Mouse (Mus musculus) midbrain, postnatal 0 days (tissue): ENCODE results near the gene Ces1h. TPM values are rescaled to one million over a fixed set of nuclear protein-coding genes. Genes with fewer than 3 reads are reported as not detected.
"Not testable (repeated sequence)": the region's sequence is repeated elsewhere in the genome, so short reads cannot be mapped to it uniquely, and the experiment has no call there.

Source experiments
- ATAC-seq: fragments of 200-750 bp; cut with Nextera tagmentation; 2 replicates; pipeline ENCODE4 v1.8.0; 2017; ENCODE audit warnings: moderate number of reproducible peaks, mild to moderate bottlenecking, moderate TSS enrichment, moderate library complexity; ENCODE audit not compliant: low FRiP score
- DNase-seq: peaks from one replicate; pipeline ENCODE4 v3.0.0-alpha.2; 2015; ENCODE audit warnings: low spot score
- H3K27ac ChIP-seq: fragments of 300-500 bp; sonication (generic); 2 replicates; pipeline ENCODE4 v1.5.1; 2014; ENCODE audit warnings: low read depth, mild to moderate bottlenecking, low read length, mixed read lengths
- H3K27me3 ChIP-seq: fragments of 300-500 bp; sonication (generic); 2 replicates; pipeline ENCODE4 v1.6.1; 2014; ENCODE audit warnings: low read length, control low read depth, mixed read lengths; ENCODE audit not compliant: insufficient read depth
- H3K36me3 ChIP-seq: fragments of 300-500 bp; sonication (generic); 2 replicates; pipeline ENCODE4 v1.6.1; 2014; ENCODE audit warnings: low read length, control low read depth, mixed read lengths; ENCODE audit not compliant: insufficient read depth
- H3K4me1 ChIP-seq: fragments of 300-500 bp; sonication (generic); 2 replicates; pipeline ENCODE4 v1.6.1; 2014; ENCODE audit warnings: mild to moderate bottlenecking, control low read depth, antibody characterized with exemption, low read length, mixed read lengths; ENCODE audit not compliant: insufficient read depth
- H3K4me2 ChIP-seq: fragments of 300-500 bp; sonication (generic); 2 replicates; pipeline ENCODE4 v1.6.1; 2014; ENCODE audit warnings: low read depth, mild to moderate bottlenecking, low read length, mixed read lengths; ENCODE audit not compliant: poor library complexity, severe bottlenecking
- H3K4me3 ChIP-seq: fragments of 300-500 bp; sonication (generic); 2 replicates; pipeline ENCODE4 v1.5.1; 2014; ENCODE audit warnings: low read depth, mild to moderate bottlenecking, low read length, moderate library complexity
- H3K9ac ChIP-seq: fragments of 300-500 bp; sonication (generic); replicated peaks from 2 replicates; pipeline ENCODE4 v1.6.1; 2014; ENCODE audit warnings: mild to moderate bottlenecking, low read length, moderate library complexity, mixed read lengths; ENCODE audit not compliant: poor library complexity, severe bottlenecking
- H3K9me3 ChIP-seq: fragments of 300-500 bp; sonication (generic); 2 replicates; pipeline ENCODE4 v1.6.1; 2016; ENCODE audit warnings: low read length, control low read depth
- CTCF ChIP-seq: IDR thresholded peaks from 2 replicates; pipeline ENCODE4 v1.5.1; 2016; ENCODE audit warnings: antibody characterized with exemption, mild to moderate bottlenecking
- WGBS: fragments of 180-500 bp; shearing (Covaris S2); extraction: QIAGEN DNeasy Blood & Tissue Kit; methylation state at CpG from one replicate; pipeline ENCODE4 v1.1.7; 2014; 5-methylcytosine and 5-hydroxymethylcytosine counted together
- polyA plus RNA-seq: library from polyadenylated mRNA; unstranded; fragments of >200 nt; fragmentation: Nextera tagmentation; extraction: Ambion mirVana; gene quantifications from 2 replicates; pipeline ENCODE4 v1.2.1, GENCODE M21; 2015
- total RNA-seq: library from RNA; depleted of rRNA; stranded (reverse); fragments of >200 nt; gene quantifications from 2 replicates; pipeline ENCODE4 v1.2.3, GENCODE M21; 2014; rRNA removed

Gene Ces1h
- not detected in 2 replicates for total RNA-seq
- not detected in 2 replicates for polyA plus RNA-seq

DNA sequence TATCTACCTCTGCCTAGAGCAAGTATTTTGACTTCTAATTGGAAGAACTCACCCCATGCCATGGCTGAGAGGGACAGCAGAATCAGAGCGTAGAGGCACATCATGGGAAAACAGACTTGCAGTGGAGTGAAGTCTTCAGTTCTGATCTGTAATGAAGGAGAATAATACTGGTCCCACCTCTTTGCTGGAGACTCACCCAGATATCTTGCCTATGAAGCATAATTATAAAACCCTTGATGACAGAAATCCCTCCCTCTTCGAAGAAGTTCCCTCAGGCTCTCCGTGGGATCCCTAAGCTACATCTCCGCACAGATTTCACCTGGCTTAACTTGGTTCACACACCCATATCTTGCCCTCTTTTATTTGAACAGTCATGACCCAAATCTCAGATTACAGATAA is at the start of gene Ces1h:
Gene Ces1h (minus strand): TSS at position 101 of the 400 bp plus-strand sequence.
- Histone ChIP-seq H3K4me1 (no peaks in the 10 kb centered on the region), H3K9me3 (no peaks in the 10 kb centered on the region), H3K27me3 (no peaks in the 10 kb centered on the region), H3K36me3 (no peaks in the 10 kb centered on the region), H3K4me3 (no peak within 1 kb of the TSS), H3K9ac (no peak within 1 kb of the TSS), H3K27ac (no peak within 1 kb of the TSS), H3K4me2 (no peak within 1 kb of the TSS)
- ATAC-seq (no peak), DNase-seq (no peak)
- WGBS: 88% methylated on average over 4 of the region's 4 CpGs
- TF ChIP-seq CTCF: no peak

DNA sequence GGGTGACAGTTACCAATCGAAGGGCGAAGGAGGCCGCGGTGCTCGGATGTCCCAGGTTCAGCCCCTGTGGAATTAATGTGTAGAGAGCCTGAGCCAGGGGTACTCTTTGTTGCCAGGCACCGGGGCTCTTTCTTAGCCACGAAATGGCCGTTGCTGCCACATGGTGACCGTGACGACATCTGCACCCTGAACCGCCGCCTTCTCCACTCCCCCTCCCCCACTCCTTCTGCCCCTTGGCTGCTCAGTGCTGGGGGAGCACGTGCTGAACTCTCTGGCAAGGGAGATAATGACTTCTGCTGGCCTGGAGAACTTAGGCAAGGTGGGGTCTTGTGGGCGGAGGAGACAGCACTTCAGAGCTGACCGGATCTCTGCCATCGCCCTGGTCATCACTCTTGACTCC is 47.7 kb upstream of the Ces1h start:
- H3K27ac ChIP-seq: no peak overlapping the region
- H3K9me3 ChIP-seq: no peaks in the 10 kb centered on the region
- ATAC-seq (no peak), DNase-seq (no peak)
- H3K4me3 ChIP-seq: no peak overlapping the region
- no peaks in the 10 kb centered on the region for H3K36me3 ChIP-seq
- no peak overlapping the region for H3K9ac ChIP-seq
- H3K4me2 ChIP-seq: no peak overlapping the region
- 84% methylated on average over 16 of the region's 16 CpGs for WGBS
- no peaks in the 10 kb centered on the region for H3K27me3 ChIP-seq
- no peak for TF ChIP-seq CTCF
- H3K4me1 ChIP-seq: no peaks in the 10 kb centered on the region

DNA sequence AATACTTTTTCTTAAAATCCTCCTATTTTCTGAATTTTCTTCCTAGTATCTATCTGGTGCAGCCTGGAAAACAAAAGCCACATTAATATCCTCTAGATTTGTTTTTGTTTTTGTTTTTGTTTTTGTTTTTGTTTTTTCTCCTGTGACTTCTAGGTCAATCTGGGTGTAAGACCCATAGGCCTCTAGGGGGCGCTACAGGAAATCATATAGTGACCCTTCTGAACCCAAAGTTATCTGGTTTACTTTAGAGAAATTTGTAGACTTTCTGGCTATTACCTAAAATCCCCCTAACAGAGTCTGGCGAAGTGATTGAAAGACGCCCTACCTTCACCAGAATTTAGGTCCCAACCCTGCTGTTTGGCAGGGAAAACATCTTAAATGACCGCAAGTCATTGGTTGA is 35.9 kb upstream of the Ces1h start:
- no peak for DNase-seq
- WGBS: 73% methylated on average over 4 of the region's 4 CpGs
- H3K27me3 ChIP-seq: no peaks in the 10 kb centered on the region
- H3K4me3 ChIP-seq: no peak overlapping the region
- no peaks in the 10 kb centered on the region for H3K9me3 ChIP-seq
- no peaks in the 10 kb centered on the region for H3K4me1 ChIP-seq
- H3K4me2 ChIP-seq: no peak overlapping the region
- no peaks in the 10 kb centered on the region for H3K36me3 ChIP-seq
- H3K9ac ChIP-seq: no peak overlapping the region
- ATAC-seq: no peak
- no peak overlapping the region for H3K27ac ChIP-seq
- TF ChIP-seq CTCF: no peak

DNA sequence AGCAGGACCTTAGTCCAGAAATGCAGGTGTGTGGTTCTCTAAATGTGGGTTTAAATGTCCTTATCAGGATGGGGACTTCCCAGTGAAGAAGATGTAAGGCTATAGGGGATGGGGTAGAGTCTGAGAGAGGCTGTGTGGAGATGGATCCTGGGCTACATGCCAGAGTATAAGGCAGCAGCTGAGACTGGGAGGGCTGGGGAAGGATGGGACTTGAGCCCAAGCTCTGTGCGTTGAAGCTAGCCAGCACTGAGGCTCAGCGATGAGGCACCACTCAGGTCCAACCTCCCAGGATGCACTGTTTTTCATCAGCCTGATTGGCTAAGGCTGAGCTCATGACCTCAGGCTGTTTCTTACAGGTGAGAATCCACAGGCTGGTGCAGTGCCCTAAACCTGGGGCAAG is 29.3 kb upstream of the Ces1h start:
- DNase-seq: no peak
- H3K27ac ChIP-seq: no peak overlapping the region
- H3K36me3 ChIP-seq: no peaks in the 10 kb centered on the region
- H3K27me3 ChIP-seq: no peaks in the 10 kb centered on the region
- no peak overlapping the region for H3K9ac ChIP-seq
- WGBS: 91% methylated on average over 2 of the region's 2 CpGs
- no peak for ATAC-seq
- no peak overlapping the region for H3K4me2 ChIP-seq
- H3K4me3 ChIP-seq: no peak overlapping the region
- H3K4me1 ChIP-seq: no peaks in the 10 kb centered on the region
- no peak for TF ChIP-seq CTCF
- H3K9me3 ChIP-seq: no peaks in the 10 kb centered on the region

DNA sequence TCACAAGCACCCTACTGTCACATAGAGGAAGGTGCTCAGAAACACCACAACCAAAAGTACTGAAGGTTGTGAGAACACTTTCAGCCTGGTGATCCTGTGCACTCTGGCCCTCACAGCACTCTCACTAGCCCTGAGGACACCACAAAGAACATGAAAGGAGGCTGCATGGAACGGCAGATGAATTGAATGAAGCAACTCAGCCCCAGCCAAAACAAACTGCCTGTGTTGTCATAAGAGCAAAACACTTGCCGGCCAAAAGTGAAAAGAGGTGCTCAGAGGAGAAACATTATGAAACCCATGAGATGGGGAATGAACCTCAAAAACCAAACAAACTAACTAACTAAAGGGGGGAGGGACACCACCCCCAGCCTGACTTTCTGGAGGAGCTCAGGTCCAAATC is 20.2 kb upstream of the Ces1h start:
- H3K4me1 ChIP-seq: no peaks in the 10 kb centered on the region
- no peak overlapping the region for H3K4me3 ChIP-seq
- DNase-seq (no peak), ATAC-seq (no peak)
- H3K27me3 ChIP-seq: no peaks in the 10 kb centered on the region
- H3K27ac ChIP-seq: no peak overlapping the region
- TF ChIP-seq CTCF: no peak
- H3K9ac ChIP-seq: no peak overlapping the region
- no peaks in the 10 kb centered on the region for H3K9me3 ChIP-seq
- no peaks in the 10 kb centered on the region for H3K36me3 ChIP-seq
- WGBS: 88% methylated on average over 2 of the region's 2 CpGs
- H3K4me2 ChIP-seq: no peak overlapping the region

DNA sequence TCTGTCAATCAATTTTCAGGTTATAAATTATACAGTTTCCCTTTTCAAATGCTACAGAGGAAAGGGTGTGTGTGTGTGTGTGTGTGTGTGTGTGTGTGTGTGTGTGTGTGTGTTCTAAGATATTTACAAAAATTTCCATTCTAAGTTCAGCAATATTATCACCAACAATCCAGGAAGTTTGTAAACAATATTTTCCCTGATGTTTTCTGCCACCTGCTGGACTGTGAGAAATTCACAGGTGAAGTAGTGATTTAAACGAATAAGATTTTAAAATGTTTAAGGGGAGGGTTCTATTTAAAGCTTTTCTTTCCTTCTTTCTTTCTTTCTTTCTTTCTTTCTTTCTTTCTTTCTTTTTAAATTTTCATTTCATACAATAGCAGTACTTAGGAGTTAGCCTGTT is 18.5 kb upstream of the Ces1h start:
- Histone ChIP-seq H3K27ac (no peak overlapping the region), H3K9ac (no peak overlapping the region), H3K27me3 (no peaks in the 10 kb centered on the region), H3K9me3 (no peaks in the 10 kb centered on the region), H3K4me2 (no peak overlapping the region), H3K36me3 (no peaks in the 10 kb centered on the region), H3K4me3 (no peak overlapping the region), H3K4me1 (no peaks in the 10 kb centered on the region)
- DNase-seq (peak; percentile 48), ATAC-seq (no peak)
- TF ChIP-seq CTCF: peak; percentile 76
- 40% methylated on average over 1 of the region's 1 CpGs for WGBS

DNA sequence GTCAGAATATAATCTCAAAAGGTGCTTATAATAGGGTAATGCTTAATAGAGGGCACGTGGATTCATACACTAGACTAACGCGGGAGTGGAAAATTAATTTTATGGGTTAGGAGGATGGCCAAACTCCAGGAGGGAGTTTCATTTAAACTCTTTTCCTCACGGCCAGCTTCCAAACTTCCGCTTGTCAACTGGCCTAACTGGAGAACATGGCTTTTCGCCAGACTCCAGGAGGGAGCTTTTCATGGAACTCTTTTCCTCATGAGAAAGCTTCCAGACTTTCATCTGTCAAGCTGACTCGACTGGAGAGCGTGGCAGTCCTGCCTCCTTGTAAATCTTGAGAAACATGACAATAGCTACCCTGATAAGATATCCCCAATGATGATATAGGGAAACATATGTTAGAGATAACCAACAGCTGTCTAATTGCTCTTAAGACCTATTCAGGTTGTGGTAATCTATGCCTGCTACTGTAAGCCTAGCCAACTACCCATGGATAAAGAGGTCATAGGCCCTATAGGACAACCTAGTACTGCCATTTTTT is 14.6 kb upstream of the Ces1h start:
- ATAC-seq, H3K27ac ChIP-seq, H3K36me3 ChIP-seq, H3K27me3 ChIP-seq, H3K4me2 ChIP-seq, H3K9me3 ChIP-seq, H3K4me3 ChIP-seq, H3K4me1 ChIP-seq, H3K9ac ChIP-seq: not testable (repeated sequence)
- 51% methylated on average over 8 of the region's 8 CpGs for WGBS
- peak; percentile 28 for DNase-seq
